Mouse (Mus musculus): ENCODE results near the gene Scin.

DNA sequence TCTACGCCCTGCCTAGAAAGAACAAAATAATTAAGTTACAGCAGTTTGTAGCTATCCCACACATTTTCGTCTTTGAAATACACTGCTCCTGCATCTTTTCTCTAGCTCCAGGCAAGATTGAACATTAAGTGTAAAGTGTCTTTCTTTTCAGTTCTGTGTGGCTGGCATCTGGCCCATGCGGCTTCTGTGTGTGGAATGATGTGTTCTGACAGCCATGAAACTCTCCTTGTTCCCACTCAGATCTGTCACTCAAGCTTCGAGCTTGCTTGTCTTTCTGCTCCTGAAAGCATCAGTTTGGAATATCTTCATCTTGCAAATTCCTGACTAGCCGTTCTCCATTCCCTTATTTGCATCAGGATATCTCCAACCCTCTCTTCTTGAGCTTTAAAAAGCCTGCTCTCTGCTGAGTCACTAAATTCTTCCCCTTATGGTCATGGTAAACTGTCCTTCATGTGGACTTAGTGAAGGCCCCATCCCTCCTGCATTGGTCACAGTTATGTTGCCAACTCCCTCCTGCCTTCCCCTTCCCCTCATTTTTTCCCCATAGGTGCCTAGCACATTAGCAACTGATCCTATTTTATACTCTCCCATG, 48.2 kb downstream of the Scin start:
- TF ChIP-seq CTCF (IDR thresholded peaks at IDR 0.05; ENCODE audit: extremely low read depth, insufficient read depth, insufficient read length, insufficient replicate concordance) (no peak), POLR2A (IDR thresholded peaks at IDR 0.05; ENCODE audit: low read depth, low read length) (no peak)
